Mouse (Mus musculus) neural tube, embryonic 14.5 days (tissue): ENCODE data around the gene Cdk14. TPM values are rescaled to one million over a fixed set of nuclear protein-coding genes. Genes with fewer than 3 reads are reported as not detected.

Experiments used
- ATAC-seq: fragments of 200-750 bp; cut with Nextera tagmentation; 2 replicates; pipeline ENCODE4 v1.8.0; 2017; ENCODE audit warnings: low read depth, mild to moderate bottlenecking, moderate TSS enrichment, moderate library complexity
- H3K27ac ChIP-seq: fragments of 300-500 bp; sonication (generic); 2 replicates; pipeline ENCODE4 v1.5.1; 2014; ENCODE audit warnings: low read depth, mild to moderate bottlenecking, control low read depth, low read length, moderate library complexity, mixed read lengths
- H3K27me3 ChIP-seq: fragments of 300-500 bp; sonication (generic); 2 replicates; pipeline ENCODE4 v1.6.1; 2014; ENCODE audit warnings: low read length; ENCODE audit not compliant: control insufficient read depth, insufficient read depth
- H3K36me3 ChIP-seq: fragments of 300-500 bp; sonication (generic); 2 replicates; pipeline ENCODE4 v1.6.1; 2014; ENCODE audit warnings: low read length, mixed read lengths; ENCODE audit not compliant: control insufficient read depth, insufficient read depth
- H3K4me1 ChIP-seq: fragments of 300-500 bp; sonication (generic); 2 replicates; pipeline ENCODE4 v1.6.1; 2014; ENCODE audit warnings: low read length; ENCODE audit not compliant: control insufficient read depth, insufficient read depth
- H3K4me2 ChIP-seq: fragments of 300-500 bp; sonication (generic); 2 replicates; pipeline ENCODE4 v1.6.1; 2014; ENCODE audit warnings: mild to moderate bottlenecking, low read depth, low read length, control low read depth
- H3K4me3 ChIP-seq: fragments of 300-500 bp; sonication (generic); 2 replicates; pipeline ENCODE4 v1.5.1; 2014; ENCODE audit warnings: low read depth, low read length, control low read depth, mixed read lengths
- H3K9ac ChIP-seq: fragments of 300-500 bp; sonication (generic); replicated peaks from 2 replicates; pipeline ENCODE4 v1.6.1; 2014; ENCODE audit warnings: low read depth, mild to moderate bottlenecking, control low read depth, low read length, mixed read lengths
- H3K9me3 ChIP-seq: fragments of 300-500 bp; sonication (generic); 2 replicates; pipeline ENCODE4 v1.6.1; 2016; ENCODE audit warnings: low read length; ENCODE audit not compliant: control insufficient read depth
- WGBS: fragments of 180-500 bp; shearing (Covaris S2); extraction: QIAGEN DNeasy Blood & Tissue Kit; methylation state at CpG from one replicate; pipeline ENCODE4 v1.1.7; 2014; 5-methylcytosine and 5-hydroxymethylcytosine counted together
- polyA plus RNA-seq: library from polyadenylated mRNA; unstranded; fragments of >200 nt; fragmentation: Nextera tagmentation; extraction: Ambion mirVana; gene quantifications from 2 replicates; pipeline ENCODE4 v1.2.1, GENCODE M21; 2014

The Cdk14 gene
- polyA plus RNA-seq, 1 experiment from 2014 or later = 53.5 TPM

DNA sequence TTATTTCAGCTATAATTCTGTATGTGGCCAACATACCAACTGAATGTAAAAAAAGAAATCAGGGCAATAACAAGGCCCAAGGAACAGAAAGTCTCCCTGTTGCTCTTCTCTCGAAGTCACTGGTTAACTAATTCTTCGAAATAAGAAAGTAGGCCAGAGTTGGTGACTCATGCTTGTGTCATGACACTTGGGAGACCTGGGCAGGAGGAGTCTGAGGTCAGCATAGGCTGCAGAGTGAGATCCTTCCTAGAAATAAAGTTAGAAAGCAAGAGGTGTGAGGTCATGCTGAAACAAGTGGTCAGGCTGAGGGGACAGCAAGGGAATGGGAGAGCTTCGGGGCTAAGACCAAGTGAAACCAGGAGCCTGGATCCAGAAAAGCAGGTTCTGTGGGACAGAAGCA, 134.2 kb downstream of the Cdk14 start:
- no peak for ATAC-seq
- Histone ChIP-seq H3K9me3 (no peaks in the 10 kb centered on the region), H3K27me3 (no peaks in the 10 kb centered on the region), H3K36me3 (no peaks in the 10 kb centered on the region), H3K27ac (no peak overlapping the region), H3K9ac (no peak overlapping the region), H3K4me3 (no peak overlapping the region), H3K4me1 (no peaks in the 10 kb centered on the region), H3K4me2 (no peak overlapping the region)
- 91% methylated on average over 3 of the region's 3 CpGs for WGBS

DNA sequence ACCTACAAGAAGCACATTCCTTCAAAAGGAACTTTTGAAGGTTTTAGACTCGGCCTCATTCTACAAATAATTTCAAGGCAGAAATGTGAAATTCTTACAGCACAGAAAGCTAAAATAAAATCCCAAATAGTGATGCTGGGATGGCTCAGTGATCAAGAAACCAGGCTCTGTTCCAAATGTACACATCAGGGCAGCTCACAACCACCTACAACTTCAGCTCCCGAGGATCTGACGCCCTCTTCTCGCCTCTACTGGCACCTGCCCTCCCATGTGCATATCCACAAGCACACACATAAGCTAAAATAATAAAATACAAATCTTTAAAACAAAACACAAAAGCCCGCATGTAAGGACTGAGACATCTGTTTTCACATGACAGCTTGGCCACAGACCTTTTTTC, 135.6 kb downstream of the Cdk14 start:
- H3K27me3 ChIP-seq = no peaks in the 10 kb centered on the region
- H3K4me1 ChIP-seq = no peaks in the 10 kb centered on the region
- H3K9me3 ChIP-seq = no peaks in the 10 kb centered on the region
- no peak overlapping the region for H3K4me2 ChIP-seq
- no peak for ATAC-seq
- no peak overlapping the region for H3K4me3 ChIP-seq
- H3K36me3 ChIP-seq = no peaks in the 10 kb centered on the region
- 94% methylated on average over 5 of the region's 5 CpGs for WGBS
- H3K27ac ChIP-seq = no peak overlapping the region
- H3K9ac ChIP-seq = no peak overlapping the region

GRCm38 (mm10) chr5:5283756-5284430, 136.2 kb downstream of the Cdk14 start:
- H3K9me3 ChIP-seq = no peaks in the 10 kb centered on the region
- H3K4me2 ChIP-seq = no peak overlapping the region
- H3K27ac ChIP-seq = no peak overlapping the region
- no peak overlapping the region for H3K4me3 ChIP-seq
- H3K9ac ChIP-seq = no peak overlapping the region
- 83% methylated on average over 6 of the region's 6 CpGs for WGBS
- no peaks in the 10 kb centered on the region for H3K27me3 ChIP-seq
- no peak for ATAC-seq
- no peaks in the 10 kb centered on the region for H3K36me3 ChIP-seq
- no peaks in the 10 kb centered on the region for H3K4me1 ChIP-seq

DNA sequence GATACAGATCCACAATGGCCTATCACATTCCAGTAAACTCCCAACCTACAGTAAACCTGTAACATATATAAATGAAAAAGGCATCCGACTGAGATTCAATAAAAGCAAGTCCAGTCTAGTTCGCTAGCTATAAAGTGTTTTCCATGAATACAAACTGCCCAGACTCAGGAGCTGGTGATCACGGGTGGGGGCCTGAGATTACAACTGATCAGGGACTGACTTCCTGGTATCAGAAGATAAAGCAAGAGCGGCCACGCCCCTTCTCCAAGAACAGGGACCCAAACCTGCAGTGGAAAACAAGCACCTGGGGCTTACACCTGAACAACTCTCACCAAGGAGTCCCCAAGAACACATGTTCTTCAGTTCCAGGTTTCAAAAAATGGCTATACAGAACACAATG, 137.7 kb downstream of the Cdk14 start:
- no peaks in the 10 kb centered on the region for H3K4me1 ChIP-seq
- no peaks in the 10 kb centered on the region for H3K9me3 ChIP-seq
- H3K4me2 ChIP-seq = no peak overlapping the region
- H3K36me3 ChIP-seq = no peaks in the 10 kb centered on the region
- H3K4me3 ChIP-seq = no peak overlapping the region
- H3K27me3 ChIP-seq = no peaks in the 10 kb centered on the region
- no peak overlapping the region for H3K27ac ChIP-seq
- no peak overlapping the region for H3K9ac ChIP-seq
- 94% methylated on average over 5 of the region's 5 CpGs for WGBS
- no peak for ATAC-seq

- H3K9me3 ChIP-seq = no peaks in the 10 kb centered on the region
These were observed 144.8 kb downstream of the Cdk14 start for GRCm38 (mm10) chr5:5275321-5275720.

GRCm38 (mm10) chr5:5274318-5274717, 145.8 kb downstream of the Cdk14 start:
- 75% methylated on average over 6 of the region's 6 CpGs for WGBS

More at GRCm38 (mm10) chr5:5275321-5275720, 144.8 kb downstream of the Cdk14 start:
- H3K36me3 ChIP-seq = no peaks in the 10 kb centered on the region
- WGBS = 38% methylated on average over 2 of the region's 2 CpGs
- no peak overlapping the region for H3K4me3 ChIP-seq
- H3K4me1 ChIP-seq = no peaks in the 10 kb centered on the region
- ATAC-seq = peak; percentile 28; the same call in 1 of the 2 replicates
- no peaks in the 10 kb centered on the region for H3K27me3 ChIP-seq
- H3K4me2 ChIP-seq = no peak overlapping the region
- no peak overlapping the region for H3K9ac ChIP-seq
- no peak overlapping the region for H3K27ac ChIP-seq

DNA sequence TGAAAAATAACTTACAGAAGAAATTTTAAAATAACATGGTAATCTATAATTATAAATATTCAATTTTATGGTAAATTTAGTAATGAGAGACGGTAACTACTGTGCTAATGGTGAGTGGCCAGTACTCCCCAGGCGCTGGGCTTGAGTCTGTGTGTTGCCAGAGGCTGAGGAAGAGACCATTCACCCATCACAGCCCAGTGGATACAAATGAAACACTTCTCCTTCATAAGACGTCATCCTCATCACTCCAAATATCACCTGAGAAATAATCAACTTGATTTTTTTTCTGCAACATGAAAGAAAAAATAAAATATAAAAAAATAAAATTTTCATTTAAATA, 153.4 kb downstream of the Cdk14 start:
- Histone ChIP-seq H3K4me2 (no peak overlapping the region), H3K27ac (no peak overlapping the region), H3K36me3 (no peaks in the 10 kb centered on the region), H3K4me3 (no peak overlapping the region), H3K27me3 (no peaks in the 10 kb centered on the region), H3K9me3 (no peaks in the 10 kb centered on the region), H3K4me1 (peaks cover 4% of the 10 kb centered on the region; the same call in 1 of the 2 replicates), H3K9ac (no peak overlapping the region)
- 0 out of 2 replicates have a peak, but pooled peaks have one; percentile 44 for ATAC-seq
- 77% methylated on average over 3 of the region's 3 CpGs for WGBS

More at GRCm38 (mm10) chr5:5274318-5274717, 145.8 kb downstream of the Cdk14 start:
- Histone ChIP-seq H3K4me3 (no peak overlapping the region), H3K36me3 (no peaks in the 10 kb centered on the region), H3K9ac (no peak overlapping the region), H3K27me3 (no peaks in the 10 kb centered on the region), H3K27ac (no peak overlapping the region), H3K9me3 (no peaks in the 10 kb centered on the region), H3K4me1 (no peaks in the 10 kb centered on the region), H3K4me2 (no peak overlapping the region)
- no peak for ATAC-seq

DNA sequence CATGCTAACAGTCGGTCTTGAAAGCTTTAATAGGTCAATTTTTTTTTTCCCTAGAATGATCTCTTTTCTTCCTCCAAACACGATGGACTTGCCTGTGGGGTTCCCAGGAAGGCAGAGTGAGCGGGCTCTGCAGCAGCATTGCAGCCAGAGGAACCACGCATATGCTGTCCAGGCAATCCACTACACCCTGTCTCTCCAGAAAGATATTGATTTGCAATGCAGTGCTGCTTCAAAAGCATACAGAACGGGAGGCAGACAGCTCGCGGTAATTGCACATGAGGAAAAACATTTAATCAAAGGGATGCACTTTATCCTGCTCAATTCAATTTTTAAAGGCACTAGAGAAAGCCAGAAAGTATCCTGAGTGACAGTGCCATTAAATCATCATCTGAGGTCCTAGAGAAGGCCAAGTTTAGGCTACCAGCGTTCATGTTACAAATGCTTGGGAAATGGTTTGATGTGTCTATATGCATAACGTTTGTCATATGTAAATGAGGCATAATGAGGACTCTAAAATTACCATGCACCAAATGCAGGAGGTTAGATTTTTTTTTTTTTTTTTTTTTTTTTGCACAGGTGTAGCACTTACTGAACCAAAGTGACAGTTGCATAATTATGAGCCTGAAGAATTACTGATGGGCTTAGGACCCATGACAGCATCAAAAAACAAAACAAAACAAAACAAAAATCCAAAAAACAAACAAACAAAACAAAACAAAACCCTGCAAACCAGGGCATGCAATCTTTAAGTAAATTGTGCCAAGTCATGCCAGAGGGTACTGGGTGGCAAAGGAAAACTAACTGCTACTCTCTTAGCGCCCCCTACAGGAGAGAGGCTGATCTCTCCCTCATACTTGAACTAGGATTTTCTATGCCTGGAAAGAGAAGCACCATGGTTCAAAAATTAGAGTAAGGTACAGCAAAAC, 154.0 kb downstream of the Cdk14 start:
- 18% methylated on average over 10 of the region's 10 CpGs for WGBS
- H3K4me3 ChIP-seq = peak overlapping the region; percentile 21
- no peaks in the 10 kb centered on the region for H3K9me3 ChIP-seq
- peak; percentile 81 for ATAC-seq
- peak overlapping the region; percentile 40 for H3K27ac ChIP-seq
- H3K27me3 ChIP-seq = no peaks in the 10 kb centered on the region
- peaks cover 4% of the 10 kb centered on the region; the same call in 1 of the 2 replicates for H3K4me1 ChIP-seq
- H3K4me2 ChIP-seq = peak overlapping the region; percentile 46
- H3K9ac ChIP-seq = 0 out of 2 replicates have a peak overlapping the region, but pooled peaks have one; percentile 41
- H3K36me3 ChIP-seq = no peaks in the 10 kb centered on the region

- WGBS = 15% methylated on average over 8 of the region's 8 CpGs
- Histone ChIP-seq H3K27ac (peak overlapping the region; percentile 40; the same call in 1 of the 2 replicates), H3K4me2 (peak overlapping the region; percentile 46), H3K36me3 (no peaks in the 10 kb centered on the region), H3K4me1 (peaks cover 4% of the 10 kb centered on the region; the same call in 1 of the 2 replicates), H3K27me3 (no peaks in the 10 kb centered on the region), H3K9ac (peak overlapping the region; percentile 41; the same call in 1 of the 2 replicates), H3K9me3 (no peaks in the 10 kb centered on the region), H3K4me3 (peak overlapping the region; percentile 21)
- peak; percentile 14; the same call in 1 of the 2 replicates for ATAC-seq
These were observed 154.7 kb downstream of the Cdk14 start for GRCm38 (mm10) chr5:5265401-5265841.
